Mouse (Mus musculus) retina, adult 2 months (tissue): Measurements from ENCODE around the gene Hdgfl3.
"Not testable (repeated sequence)": the region's sequence is repeated elsewhere in the genome, so short reads cannot be mapped to it uniquely, and the experiment has no call there.

Experiments
- DNase-seq: peaks from one replicate; pipeline ENCODE4 v3.0.0-alpha.2; 2012; ENCODE audit warnings: low read depth, low spot score

Gene Hdgfl3

GRCm38 (mm10) chr7:81854568-81855307 lies 79.5 kb downstream of the Hdgfl3 start:
- no peak for DNase-seq

- DNase-seq, result no peak
Measured at GRCm38 (mm10) chr7:81851706-81852105, 82.6 kb downstream of the Hdgfl3 start.

GRCm38 (mm10) chr7:81850171-81850570 lies 84.1 kb downstream of the Hdgfl3 start:
- DNase-seq, result no peak

- no peak for DNase-seq
Measured at GRCm38 (mm10) chr7:81849633-81850032, 84.6 kb downstream of the Hdgfl3 start.

GRCm38 (mm10) chr7:81849214-81849613 lies 85.1 kb downstream of the Hdgfl3 start:
- DNase-seq, result no peak

- no peak for DNase-seq
Measured at GRCm38 (mm10) chr7:81847777-81848176, 86.5 kb downstream of the Hdgfl3 start.

GRCm38 (mm10) chr7:81847010-81847409 lies 87.3 kb downstream of the Hdgfl3 start:
- DNase-seq, result no peak

- DNase-seq, result no peak
Measured at GRCm38 (mm10) chr7:81846008-81846407, 88.3 kb downstream of the Hdgfl3 start.

- DNase-seq, result no peak
Measured at GRCm38 (mm10) chr7:81845313-81845712, 89.0 kb downstream of the Hdgfl3 start.

- no peak for DNase-seq
Measured at GRCm38 (mm10) chr7:81844801-81845200, 89.5 kb downstream of the Hdgfl3 start.

- DNase-seq, result no peak
Measured at GRCm38 (mm10) chr7:81843903-81844302, 90.4 kb downstream of the Hdgfl3 start.

- DNase-seq, result no peak
Measured at GRCm38 (mm10) chr7:81842998-81843397, 91.3 kb downstream of the Hdgfl3 start.

GRCm38 (mm10) chr7:81842141-81842540 lies 92.1 kb downstream of the Hdgfl3 start:
- no peak for DNase-seq

GRCm38 (mm10) chr7:81841439-81841838 lies 92.8 kb downstream of the Hdgfl3 start:
- no peak for DNase-seq

GRCm38 (mm10) chr7:81840661-81841181 lies 93.6 kb downstream of the Hdgfl3 start:
- DNase-seq, result no peak

- no peak for DNase-seq
Measured at GRCm38 (mm10) chr7:81839746-81840145, 94.5 kb downstream of the Hdgfl3 start.

GRCm38 (mm10) chr7:81837771-81838170 lies 96.5 kb downstream of the Hdgfl3 start:
- DNase-seq, result not testable (repeated sequence)

- DNase-seq, result no peak
Measured at GRCm38 (mm10) chr7:81835430-81835829, 98.8 kb downstream of the Hdgfl3 start.

GRCm38 (mm10) chr7:81834847-81835246 lies 99.4 kb downstream of the Hdgfl3 start:
- DNase-seq, result no peak
